Mouse (Mus musculus) intestine, postnatal 0 days (tissue): Measurements from ENCODE around the gene Timm50. TPM values are rescaled to one million over a fixed set of nuclear protein-coding genes. Genes with fewer than 3 reads are reported as not detected.

ENCODE experiments used
- ATAC-seq: fragments of 200-750 bp; cut with Nextera tagmentation; 2 replicates; pipeline ENCODE4 v1.8.0; 2017; ENCODE audit warnings: mild to moderate bottlenecking, moderate TSS enrichment, moderate library complexity
- H3K27ac ChIP-seq: fragments of 300-500 bp; sonication (generic); 2 replicates; pipeline ENCODE4 v1.5.1; 2014; ENCODE audit warnings: mild to moderate bottlenecking, low read depth, low read length, moderate library complexity
- H3K27me3 ChIP-seq: fragments of 300-500 bp; sonication (generic); replicated peaks from 2 replicates; pipeline ENCODE4 v1.6.1; 2014; ENCODE audit warnings: low read length, mixed read lengths; ENCODE audit not compliant: control insufficient read depth, insufficient read depth
- H3K36me3 ChIP-seq: fragments of 300-500 bp; sonication (generic); 2 replicates; pipeline ENCODE4 v1.6.1; 2014; ENCODE audit warnings: mild to moderate bottlenecking, moderate library complexity; ENCODE audit not compliant: control insufficient read depth, insufficient read depth
- H3K4me1 ChIP-seq: fragments of 300-500 bp; sonication (generic); replicated peaks from 2 replicates; pipeline ENCODE4 v1.6.1; 2014; ENCODE audit warnings: antibody characterized with exemption, low read length, mixed read lengths; ENCODE audit not compliant: control insufficient read depth, insufficient read depth
- H3K4me2 ChIP-seq: fragments of 300-500 bp; sonication (generic); replicated peaks from 2 replicates; pipeline ENCODE4 v1.6.1; 2014; ENCODE audit warnings: low read depth, mild to moderate bottlenecking, moderate library complexity
- H3K4me3 ChIP-seq: fragments of 300-500 bp; sonication (generic); 2 replicates; pipeline ENCODE4 v1.5.1; 2014; ENCODE audit warnings: low read depth, low read length
- H3K9ac ChIP-seq: fragments of 300-500 bp; sonication (generic); 2 replicates; pipeline ENCODE4 v1.6.1; 2014; ENCODE audit warnings: mild to moderate bottlenecking, low read depth, low read length
- H3K9me3 ChIP-seq: fragments of 300-500 bp; sonication (generic); 2 replicates; pipeline ENCODE4 v1.6.1; 2016; ENCODE audit warnings: mixed run types; ENCODE audit not compliant: control insufficient read depth
- CTCF ChIP-seq: sonication (generic); IDR thresholded peaks from 2 replicates; pipeline ENCODE4 v1.5.1; 2016; ENCODE audit warnings: low read depth, mild to moderate bottlenecking, control low read depth, antibody characterized with exemption, moderate library complexity
- WGBS: fragments of 180-500 bp; shearing (Covaris S2); extraction: QIAGEN DNeasy Blood & Tissue Kit; methylation state at CpG from one replicate; pipeline ENCODE4 v1.1.7; 2014; 5-methylcytosine and 5-hydroxymethylcytosine counted together
- polyA plus RNA-seq: library from polyadenylated mRNA; unstranded; fragments of >200 nt; fragmentation: Nextera tagmentation; extraction: Ambion mirVana; gene quantifications from 2 replicates; pipeline ENCODE4 v1.2.1, GENCODE M21; 2015

Timm50 gene
- polyA plus RNA-seq, 1 experiment from 2014 or later = 68.8 TPM

DNA sequence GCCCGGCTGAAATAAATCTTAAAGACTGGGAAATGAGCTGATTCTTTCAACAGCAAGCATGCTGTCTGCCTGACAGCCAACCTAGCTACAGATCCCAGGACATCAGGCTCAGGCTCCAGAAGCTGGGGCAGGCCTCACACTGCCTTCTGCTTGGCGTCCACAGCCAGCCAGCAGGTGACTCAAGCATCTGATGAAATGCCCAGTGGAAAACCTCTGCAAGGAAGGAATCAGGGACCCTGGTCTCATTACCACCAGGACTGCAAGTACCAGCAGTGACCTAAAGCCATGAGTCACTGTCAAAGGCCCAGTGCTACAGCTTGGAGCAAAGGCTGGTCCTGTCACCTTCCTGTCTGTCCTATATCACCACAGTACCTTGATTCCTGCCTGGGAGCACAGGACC lies 23.6 kb upstream of the Timm50 start:
- no peaks in the 10 kb centered on the region for H3K27me3 ChIP-seq
- no peaks in the 10 kb centered on the region; the same call in 1 of the 2 replicates for H3K4me1 ChIP-seq
- H3K9ac ChIP-seq = no peak overlapping the region
- no peak overlapping the region for H3K27ac ChIP-seq
- 93% methylated on average over 2 of the region's 2 CpGs for WGBS
- H3K36me3 ChIP-seq = peaks cover 20% of the 10 kb centered on the region
- no peak for ATAC-seq
- H3K4me3 ChIP-seq = no peak overlapping the region
- H3K9me3 ChIP-seq = no peaks in the 10 kb centered on the region
- H3K4me2 ChIP-seq = no peak overlapping the region
- no peak for TF ChIP-seq CTCF

- no peak for TF ChIP-seq CTCF
- H3K9ac ChIP-seq = no peak overlapping the region
- WGBS = 88% methylated on average over 4 of the region's 4 CpGs
Observed at GRCm38 (mm10) chr7:28334534-28334933, 22.7 kb upstream of the Timm50 start.

DNA sequence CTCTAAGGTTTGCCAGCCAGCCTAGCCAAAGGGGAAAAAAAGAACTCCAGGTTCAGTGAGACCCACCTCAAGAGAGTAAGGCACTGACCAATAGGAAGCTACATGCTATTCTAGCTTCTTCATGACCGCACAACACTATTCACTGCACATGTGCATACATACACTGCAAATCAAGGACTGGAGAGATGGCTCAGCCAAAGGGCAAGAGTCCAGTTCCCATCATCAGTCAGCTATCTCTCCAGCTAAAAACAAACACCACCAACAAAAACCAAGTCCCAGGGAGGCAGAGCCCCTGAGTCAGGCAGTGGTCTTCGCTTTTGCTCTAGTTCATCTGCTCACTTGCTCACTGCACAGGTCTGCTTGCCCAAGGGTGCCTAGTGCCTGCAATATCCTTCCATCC lies 16.4 kb upstream of the Timm50 start:
- peaks cover 79% of the 10 kb centered on the region for H3K36me3 ChIP-seq
- 92% methylated on average over 2 of the region's 2 CpGs for WGBS
- H3K4me2 ChIP-seq = no peak overlapping the region
- no peak overlapping the region for H3K9ac ChIP-seq
- no peaks in the 10 kb centered on the region for H3K4me1 ChIP-seq
- no peak overlapping the region; the same call in 1 of the 2 replicates for H3K27ac ChIP-seq
- H3K27me3 ChIP-seq = no peaks in the 10 kb centered on the region
- no peak overlapping the region for H3K4me3 ChIP-seq
- ATAC-seq = no peak
- no peak for TF ChIP-seq CTCF
- no peaks in the 10 kb centered on the region for H3K9me3 ChIP-seq

More at GRCm38 (mm10) chr7:28334534-28334933, 22.7 kb upstream of the Timm50 start:
- Histone ChIP-seq H3K36me3 (peaks cover 30% of the 10 kb centered on the region), H3K27ac (no peak overlapping the region), H3K4me3 (no peak overlapping the region), H3K4me2 (no peak overlapping the region), H3K4me1 (no peaks in the 10 kb centered on the region; the same call in 1 of the 2 replicates), H3K9me3 (no peaks in the 10 kb centered on the region), H3K27me3 (no peaks in the 10 kb centered on the region)
- ATAC-seq = no peak

GRCm38 (mm10) chr7:28326457-28326856 lies 14.6 kb upstream of the Timm50 start:
- Histone ChIP-seq H3K4me3 (no peak overlapping the region), H3K27ac (no peak overlapping the region), H3K9me3 (no peaks in the 10 kb centered on the region), H3K9ac (no peak overlapping the region), H3K4me2 (no peak overlapping the region), H3K27me3 (no peaks in the 10 kb centered on the region), H3K36me3 (peaks cover 94% of the 10 kb centered on the region), H3K4me1 (no peaks in the 10 kb centered on the region)
- no peak for ATAC-seq
- 82% methylated on average over 4 of the region's 4 CpGs for WGBS
- peak; percentile 39; the same call in 1 of the 2 replicates for TF ChIP-seq CTCF

- Histone ChIP-seq H3K27me3 (no peaks in the 10 kb centered on the region), H3K9ac (no peak overlapping the region), H3K4me2 (no peak overlapping the region), H3K27ac (no peak overlapping the region), H3K4me3 (no peak overlapping the region), H3K36me3 (peaks cover 94% of the 10 kb centered on the region), H3K9me3 (no peaks in the 10 kb centered on the region), H3K4me1 (no peaks in the 10 kb centered on the region)
- 98% methylated on average over 8 of the region's 8 CpGs for WGBS
- no peak for ATAC-seq
- TF ChIP-seq CTCF = no peak
Observed at GRCm38 (mm10) chr7:28325293-28325692, 13.4 kb upstream of the Timm50 start.

DNA sequence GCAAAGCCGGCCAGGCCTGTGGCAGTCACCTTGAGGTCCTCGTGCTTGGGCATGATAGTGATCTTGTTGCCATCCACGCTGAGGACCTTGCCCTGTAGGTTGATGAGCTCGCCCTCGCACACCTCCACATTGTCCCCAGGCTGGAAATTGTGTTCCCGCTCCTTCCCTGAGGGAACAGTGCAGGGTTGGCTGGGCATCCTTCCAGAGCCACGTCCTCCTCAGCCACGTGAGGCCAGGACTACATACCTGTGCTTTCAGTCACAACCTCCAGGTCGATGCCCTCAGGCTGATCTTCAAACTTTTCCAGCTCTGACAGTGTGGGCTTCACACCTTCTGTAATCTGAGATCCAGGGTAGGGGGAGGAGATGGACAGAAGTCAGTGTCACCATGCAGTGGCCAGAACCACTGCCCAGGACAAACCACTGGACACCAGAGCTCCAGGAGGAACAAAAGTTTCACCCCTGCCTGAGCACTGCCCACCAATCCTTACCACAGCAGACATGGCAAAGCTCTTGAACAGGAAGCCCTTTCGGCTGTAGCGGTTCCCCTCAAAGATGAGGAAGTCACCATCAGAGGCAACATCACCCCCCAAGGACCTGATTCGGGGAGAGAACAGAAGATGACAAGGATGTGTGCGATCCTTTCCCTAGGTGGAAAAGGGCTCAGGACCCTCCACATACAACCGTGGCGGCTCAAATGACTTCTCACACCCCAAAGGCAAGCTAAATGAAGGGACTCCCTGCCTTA lies 10.3 kb upstream of the Timm50 start:
- 84% methylated on average over 15 of the region's 15 CpGs for WGBS
- H3K4me1 ChIP-seq = no peaks in the 10 kb centered on the region
- ATAC-seq = peak; percentile 32; the same call in 1 of the 2 replicates
- peaks cover 97% of the 10 kb centered on the region for H3K36me3 ChIP-seq
- H3K9ac ChIP-seq = no peak overlapping the region
- no peaks in the 10 kb centered on the region for H3K27me3 ChIP-seq
- H3K4me3 ChIP-seq = no peak overlapping the region
- H3K4me2 ChIP-seq = no peak overlapping the region
- H3K27ac ChIP-seq = no peak overlapping the region; the same call in 1 of the 2 replicates
- TF ChIP-seq CTCF = no peak
- H3K9me3 ChIP-seq = no peaks in the 10 kb centered on the region
